Mouse (Mus musculus) c-Kit-negative CD71-positive TER-119-positive erythroid progenitor cells, embryonic 14.5 days (primary cell): ENCODE measurements around the gene Alkal2.

Experiments
- DNase-seq: peaks from one replicate; pipeline ENCODE4 v3.0.0-alpha.2; 2013; ENCODE audit warnings: low read depth, low spot score

Alkal2 gene

GRCm38 (mm10) chr12:30922401-30922800, 38.3 kb downstream of the Alkal2 start:
- DNase-seq, result no peak

- DNase-seq, result no peak
Measured at GRCm38 (mm10) chr12:30928182-30928581, 44.1 kb downstream of the Alkal2 start.

- DNase-seq, result no peak
Measured at GRCm38 (mm10) chr12:30933299-30933698, 49.2 kb downstream of the Alkal2 start.

- no peak for DNase-seq
Measured at GRCm38 (mm10) chr12:30936899-30937298, 52.8 kb downstream of the Alkal2 start.
